Mouse (Mus musculus) heart, embryonic 10.5 days (tissue): Measurements from ENCODE around the gene Anks1. TPM values are rescaled to one million over a fixed set of nuclear protein-coding genes. Genes with fewer than 3 reads are reported as not detected.
A peak's percentile ranks its signal among the peaks of the same experiment; 100 is the strongest.

Experiments used
- DNase-seq: peaks from one replicate; pipeline ENCODE4 v3.0.0-alpha.2; 2017; ENCODE audit warnings: low spot score
- H3K27ac ChIP-seq: fragments of 300-500 bp; sonication (generic); 2 replicates; pipeline ENCODE4 v1.5.1; 2016; ENCODE audit warnings: mild to moderate bottlenecking
- H3K27me3 ChIP-seq: fragments of 300-500 bp; sonication (generic); 2 replicates; pipeline ENCODE4 v1.6.1; 2016; ENCODE audit warnings: mild to moderate bottlenecking; ENCODE audit not compliant: poor library complexity, insufficient read depth, severe bottlenecking
- H3K36me3 ChIP-seq: fragments of 300-500 bp; sonication (generic); 2 replicates; pipeline ENCODE4 v1.6.1; 2016; ENCODE audit warnings: mild to moderate bottlenecking, moderate library complexity
- H3K4me1 ChIP-seq: fragments of 300-500 bp; sonication (generic); 2 replicates; pipeline ENCODE4 v1.6.1; 2016; ENCODE audit warnings: mild to moderate bottlenecking
- H3K4me3 ChIP-seq: fragments of 300-500 bp; sonication (generic); 2 replicates; pipeline ENCODE4 v1.5.1; 2016; ENCODE audit warnings: mild to moderate bottlenecking, moderate library complexity
- H3K9me3 ChIP-seq: fragments of 300-500 bp; sonication (generic); 2 replicates; pipeline ENCODE4 v1.6.1; 2016; ENCODE audit warnings: mild to moderate bottlenecking, moderate library complexity
- WGBS: fragments of 180-500 bp; shearing (Covaris S2); methylation state at CpG from one replicate; pipeline ENCODE4 v1.1.7; 2016; 5-methylcytosine and 5-hydroxymethylcytosine counted together
- polyA plus RNA-seq: library from polyadenylated mRNA; unstranded; fragments of >200 nt; fragmentation: Nextera tagmentation; extraction: Ambion mirVana; gene quantifications from 2 replicates; pipeline ENCODE4 v1.2.1, GENCODE M21; 2016

Anks1 gene
- polyA plus RNA-seq, 1 experiment from 2014 or later, result 10.4 TPM

DNA sequence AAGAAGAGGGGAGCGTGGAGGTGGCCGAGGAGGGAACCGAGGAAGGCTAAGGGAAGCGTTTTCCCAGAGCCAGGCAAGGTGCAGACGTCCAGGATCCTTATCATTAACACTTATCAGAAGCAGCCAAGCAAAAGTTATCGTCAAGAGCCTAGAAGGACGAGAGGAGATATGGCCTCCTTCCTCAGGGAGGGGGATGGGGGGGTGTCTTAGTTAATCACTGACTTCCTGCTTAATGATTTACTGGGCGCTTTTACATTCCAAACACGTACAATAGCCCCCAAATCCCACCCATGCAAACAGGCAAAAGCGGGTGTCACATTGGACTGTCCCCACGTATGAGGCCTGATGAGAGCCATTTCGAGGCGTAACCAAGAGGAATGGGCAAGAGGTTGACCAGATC is 173.8 kb downstream of the Anks1 start:
- H3K4me3 ChIP-seq, result no peak overlapping the region
- H3K36me3 ChIP-seq, result no peaks in the 10 kb centered on the region
- H3K4me1 ChIP-seq, result peaks cover 49% of the 10 kb centered on the region
- H3K27me3 ChIP-seq, result peaks cover 19% of the 10 kb centered on the region; the same call in 1 of the 2 replicates
- 35% methylated on average over 13 of the region's 13 CpGs for WGBS
- H3K27ac ChIP-seq, result no peak overlapping the region
- DNase-seq, result no peak
- H3K9me3 ChIP-seq, result 0 out of 2 replicates have a peak, but pooled peaks cover 4% of the 10 kb centered on the region

DNA sequence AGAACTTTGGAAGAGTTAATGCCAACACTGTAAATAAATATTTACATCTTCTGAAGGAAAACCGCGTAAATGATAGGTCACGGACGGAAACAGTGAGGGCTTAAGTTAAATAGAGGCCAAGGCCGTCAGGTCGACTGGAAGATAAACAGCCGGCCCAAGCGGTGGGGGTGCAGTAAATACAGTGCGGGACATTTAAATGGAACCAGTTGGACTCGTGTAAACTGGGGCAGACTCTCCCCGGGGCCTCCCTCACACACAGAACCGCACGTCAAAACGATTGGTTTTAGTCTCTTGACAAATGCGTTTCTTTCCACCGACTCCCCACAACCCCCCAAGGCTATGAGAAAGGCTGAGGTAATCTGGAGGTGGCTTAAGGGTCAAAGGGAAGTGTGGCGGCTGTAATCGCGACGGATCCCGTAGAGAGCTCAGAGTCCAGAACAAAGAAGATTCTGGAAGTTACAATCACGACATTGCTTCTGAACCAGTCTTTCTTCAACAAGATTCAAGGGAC is 175.3 kb downstream of the Anks1 start:
- Histone ChIP-seq H3K27ac (peak overlapping the region; percentile 86; the same call in 1 of the 2 replicates), H3K36me3 (no peaks in the 10 kb centered on the region), H3K9me3 (0 out of 2 replicates have a peak, but pooled peaks cover 4% of the 10 kb centered on the region), H3K27me3 (peaks cover 19% of the 10 kb centered on the region; the same call in 1 of the 2 replicates), H3K4me3 (no peak overlapping the region), H3K4me1 (peaks cover 53% of the 10 kb centered on the region)
- no peak for DNase-seq
- 29% methylated on average over 22 of the region's 22 CpGs for WGBS

DNA sequence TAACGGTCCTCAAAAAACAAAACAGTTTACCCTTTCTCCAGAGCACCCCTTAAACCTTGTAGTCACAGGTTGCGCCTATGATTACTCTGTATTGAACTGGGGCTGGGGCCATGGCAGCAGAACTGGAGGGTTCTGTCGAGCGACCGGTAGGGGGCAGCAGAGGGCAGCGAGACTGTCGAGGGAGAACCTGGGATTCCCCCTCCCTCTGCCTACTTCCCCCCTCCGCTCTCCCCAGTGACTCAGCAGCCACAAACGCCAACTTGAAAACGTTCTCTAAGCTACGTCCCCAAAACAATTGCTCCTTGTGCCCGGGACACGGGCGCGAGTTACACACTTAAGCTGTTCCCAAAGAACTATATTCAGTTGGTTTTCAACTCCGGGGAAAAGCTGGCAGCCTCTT is 175.9 kb downstream of the Anks1 start:
- Histone ChIP-seq H3K36me3 (no peaks in the 10 kb centered on the region), H3K27ac (peak overlapping the region; percentile 86), H3K9me3 (0 out of 2 replicates have a peak, but pooled peaks cover 4% of the 10 kb centered on the region), H3K27me3 (peaks cover 19% of the 10 kb centered on the region; the same call in 1 of the 2 replicates), H3K4me3 (peak overlapping the region; percentile 45), H3K4me1 (peaks cover 48% of the 10 kb centered on the region)
- DNase-seq, result peak; percentile 93
- 2% methylated on average over 16 of the region's 16 CpGs for WGBS

DNA sequence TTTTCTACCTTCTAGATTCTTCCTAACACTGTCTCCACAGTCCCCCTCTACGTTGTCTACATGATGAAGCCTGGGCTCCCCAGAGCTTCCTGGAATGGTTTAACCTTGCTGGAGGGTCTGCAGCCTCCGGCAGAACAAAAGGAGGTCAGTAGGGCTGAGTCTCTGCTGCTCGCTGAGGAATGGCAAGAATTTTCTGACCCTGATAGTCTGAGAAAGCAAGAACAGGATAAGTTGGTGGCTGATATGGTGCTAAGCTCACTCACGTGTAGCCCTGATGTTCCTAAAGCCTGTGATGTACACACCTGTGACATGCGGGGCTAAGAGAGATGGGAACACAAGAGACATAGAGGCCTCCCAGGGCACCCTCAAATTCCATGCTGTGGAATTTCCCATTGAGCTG is 178.3 kb downstream of the Anks1 start:
- peak overlapping the region; percentile 80 for H3K27ac ChIP-seq
- H3K36me3 ChIP-seq, result no peaks in the 10 kb centered on the region
- DNase-seq, result peak; percentile 83
- H3K27me3 ChIP-seq, result peaks cover 19% of the 10 kb centered on the region; the same call in 1 of the 2 replicates
- H3K4me1 ChIP-seq, result peaks cover 37% of the 10 kb centered on the region
- no peaks in the 10 kb centered on the region for H3K9me3 ChIP-seq
- 5% methylated on average over 5 of the region's 5 CpGs for WGBS
- H3K4me3 ChIP-seq, result no peak overlapping the region

DNA sequence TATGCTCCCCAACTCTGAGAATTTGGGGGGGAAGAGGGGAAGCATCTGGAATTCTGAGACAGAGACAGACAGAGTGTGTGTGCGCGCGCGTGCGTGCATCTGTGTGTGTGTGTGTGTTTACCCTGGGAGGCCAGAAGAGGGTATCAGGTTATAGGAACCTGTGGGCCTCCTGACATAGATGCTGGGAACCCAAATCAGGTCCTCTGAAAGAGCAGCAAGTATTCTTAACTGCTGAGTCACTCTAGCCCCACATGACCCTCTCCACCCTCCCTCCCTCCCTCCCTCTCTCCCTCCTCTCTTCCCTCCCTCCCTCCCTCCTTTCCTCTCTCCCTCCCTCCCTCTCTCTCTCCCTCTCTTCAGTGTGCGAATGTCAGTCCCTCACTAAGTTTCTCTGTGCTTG is 179.6 kb downstream of the Anks1 start:
- Histone ChIP-seq H3K4me3 (no peak overlapping the region), H3K36me3 (no peaks in the 10 kb centered on the region), H3K27ac (peak overlapping the region; percentile 73; the same call in 1 of the 2 replicates), H3K27me3 (peaks cover 10% of the 10 kb centered on the region; the same call in 1 of the 2 replicates), H3K9me3 (no peaks in the 10 kb centered on the region), H3K4me1 (peaks cover 29% of the 10 kb centered on the region)
- WGBS, result 92% methylated on average over 6 of the region's 6 CpGs
- no peak for DNase-seq

DNA sequence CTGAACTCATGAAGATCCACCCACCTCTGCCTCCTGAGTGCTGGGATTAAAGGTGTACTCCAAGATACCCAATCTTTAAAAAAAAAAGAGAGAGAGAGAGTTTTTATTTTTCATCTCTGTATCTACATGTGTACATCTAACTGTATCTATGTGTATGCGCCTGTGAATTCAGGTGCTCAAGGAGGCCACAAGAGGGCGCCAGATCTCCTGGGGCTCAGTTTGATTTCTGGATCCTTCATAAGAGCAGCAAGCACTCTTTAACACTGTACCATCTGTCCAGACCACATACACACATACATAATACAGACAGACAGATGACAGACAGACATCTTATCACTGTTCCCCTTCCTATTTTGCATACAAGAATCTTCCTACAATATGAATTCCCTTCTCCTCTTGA is 183.2 kb downstream of the Anks1 start:
- H3K9me3 ChIP-seq, result no peaks in the 10 kb centered on the region
- 0 out of 2 replicates have a peak, but pooled peaks cover under 1% of the 10 kb centered on the region for H3K27me3 ChIP-seq
- H3K36me3 ChIP-seq, result 0 out of 2 replicates have a peak, but pooled peaks cover 3% of the 10 kb centered on the region
- no peak for DNase-seq
- no peak overlapping the region for H3K4me3 ChIP-seq
- H3K27ac ChIP-seq, result no peak overlapping the region
- H3K4me1 ChIP-seq, result peaks cover 13% of the 10 kb centered on the region
- 83% methylated on average over 2 of the region's 2 CpGs for WGBS

DNA sequence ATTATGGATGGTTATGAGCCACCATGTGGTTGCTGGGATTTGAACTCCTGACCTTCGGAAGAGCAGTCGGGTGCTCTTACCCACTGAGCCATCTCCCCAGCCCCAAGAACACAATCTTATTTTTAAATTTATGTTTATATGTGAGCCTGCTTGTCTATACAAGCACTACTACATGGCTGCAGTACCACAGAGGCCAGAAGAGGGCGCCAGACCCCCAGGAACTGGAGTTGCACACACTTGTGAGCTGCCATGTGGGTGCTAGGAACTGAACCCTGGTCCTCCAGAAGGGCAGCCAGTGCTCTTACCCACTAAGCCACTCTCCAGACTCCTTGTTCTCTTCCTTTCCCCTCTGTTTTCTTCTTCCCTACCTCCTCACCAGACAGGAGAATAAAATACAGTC is 184.7 kb downstream of the Anks1 start:
- Histone ChIP-seq H3K4me3 (no peak overlapping the region), H3K9me3 (no peaks in the 10 kb centered on the region), H3K27me3 (0 out of 2 replicates have a peak, but pooled peaks cover 8% of the 10 kb centered on the region), H3K36me3 (0 out of 2 replicates have a peak, but pooled peaks cover 3% of the 10 kb centered on the region), H3K27ac (no peak overlapping the region), H3K4me1 (0 out of 2 replicates have a peak, but pooled peaks cover 7% of the 10 kb centered on the region)
- DNase-seq, result no peak
- 77% methylated on average over 3 of the region's 3 CpGs for WGBS

DNA sequence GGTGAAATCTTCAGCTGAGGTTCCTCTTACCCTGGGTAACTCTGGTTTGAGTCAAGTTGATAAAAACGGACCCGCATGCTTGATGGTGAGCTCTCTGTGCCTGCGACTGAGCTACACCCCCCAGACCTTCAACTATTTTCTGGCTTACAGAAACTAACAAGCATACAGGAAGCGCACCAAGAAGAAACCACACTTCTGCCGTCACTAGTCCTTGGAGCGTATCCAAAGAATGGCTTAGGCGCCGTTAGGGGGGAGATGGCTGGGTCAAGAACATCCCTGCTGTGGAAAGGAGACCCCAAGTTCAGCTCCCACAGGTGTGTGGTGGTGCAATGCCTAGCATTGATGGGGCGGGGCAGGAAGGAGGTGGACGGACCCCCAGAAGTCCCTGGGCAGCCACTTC is 187.3 kb downstream of the Anks1 start:
- WGBS, result 86% methylated on average over 10 of the region's 10 CpGs
- H3K9me3 ChIP-seq, result no peaks in the 10 kb centered on the region
- H3K4me1 ChIP-seq, result peaks cover 11% of the 10 kb centered on the region; the same call in 1 of the 2 replicates
- H3K36me3 ChIP-seq, result 0 out of 2 replicates have a peak, but pooled peaks cover 3% of the 10 kb centered on the region
- no peak for DNase-seq
- H3K27ac ChIP-seq, result no peak overlapping the region
- H3K4me3 ChIP-seq, result no peak overlapping the region
- 0 out of 2 replicates have a peak, but pooled peaks cover 8% of the 10 kb centered on the region for H3K27me3 ChIP-seq

DNA sequence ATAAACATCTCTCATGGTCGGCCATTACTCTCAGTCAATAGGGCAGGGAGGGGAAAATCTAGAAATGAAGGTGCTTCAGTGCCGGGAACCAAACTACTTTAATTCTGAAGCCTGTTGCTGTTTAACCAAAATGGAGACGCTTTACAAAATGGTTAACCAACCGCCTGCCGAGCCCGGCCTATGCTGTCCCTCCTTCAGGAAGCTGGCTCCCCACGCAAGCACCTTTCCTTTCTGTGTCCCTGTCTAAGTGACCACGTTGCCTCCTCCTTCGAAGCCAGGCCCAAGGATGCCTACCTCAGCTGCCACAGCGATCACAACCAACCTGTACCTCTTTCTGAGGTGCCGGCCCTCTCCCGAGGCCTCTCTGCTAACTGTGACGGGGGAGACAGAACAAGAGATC is 188.2 kb downstream of the Anks1 start:
- H3K9me3 ChIP-seq, result no peaks in the 10 kb centered on the region
- 82% methylated on average over 13 of the region's 13 CpGs for WGBS
- 0 out of 2 replicates have a peak, but pooled peaks cover 8% of the 10 kb centered on the region for H3K27me3 ChIP-seq
- 0 out of 2 replicates have a peak, but pooled peaks cover 3% of the 10 kb centered on the region for H3K36me3 ChIP-seq
- no peak for DNase-seq
- H3K27ac ChIP-seq, result no peak overlapping the region
- peaks cover 11% of the 10 kb centered on the region; the same call in 1 of the 2 replicates for H3K4me1 ChIP-seq
- no peak overlapping the region for H3K4me3 ChIP-seq

DNA sequence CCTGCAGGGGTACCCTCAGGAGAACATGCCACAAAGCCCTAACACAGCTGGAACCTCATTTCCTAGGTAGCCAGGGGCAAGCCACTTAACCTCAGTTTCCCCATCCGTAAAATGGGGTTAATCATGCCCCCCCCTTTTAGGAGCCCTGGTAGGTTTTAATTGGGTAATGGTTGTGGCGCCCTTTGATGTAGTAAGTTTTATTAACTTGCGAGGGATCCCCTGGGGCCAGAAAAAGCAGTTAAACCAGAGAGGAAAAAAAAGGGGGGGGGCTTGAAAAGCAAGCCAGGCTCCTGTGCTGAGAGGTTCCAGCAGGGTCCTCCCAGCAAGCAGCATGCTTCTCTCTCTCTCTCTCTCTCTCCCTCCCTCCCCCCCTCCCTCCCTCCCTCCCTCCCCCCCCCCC is 190.0 kb downstream of the Anks1 start:
- WGBS, result 59% methylated on average over 3 of the region's 3 CpGs
- 0 out of 2 replicates have a peak, but pooled peaks cover 8% of the 10 kb centered on the region for H3K27me3 ChIP-seq
- H3K9me3 ChIP-seq, result no peaks in the 10 kb centered on the region
- H3K36me3 ChIP-seq, result no peaks in the 10 kb centered on the region
- no peak overlapping the region for H3K27ac ChIP-seq
- no peak overlapping the region for H3K4me3 ChIP-seq
- peaks cover 16% of the 10 kb centered on the region; the same call in 1 of the 2 replicates for H3K4me1 ChIP-seq
- no peak for DNase-seq

DNA sequence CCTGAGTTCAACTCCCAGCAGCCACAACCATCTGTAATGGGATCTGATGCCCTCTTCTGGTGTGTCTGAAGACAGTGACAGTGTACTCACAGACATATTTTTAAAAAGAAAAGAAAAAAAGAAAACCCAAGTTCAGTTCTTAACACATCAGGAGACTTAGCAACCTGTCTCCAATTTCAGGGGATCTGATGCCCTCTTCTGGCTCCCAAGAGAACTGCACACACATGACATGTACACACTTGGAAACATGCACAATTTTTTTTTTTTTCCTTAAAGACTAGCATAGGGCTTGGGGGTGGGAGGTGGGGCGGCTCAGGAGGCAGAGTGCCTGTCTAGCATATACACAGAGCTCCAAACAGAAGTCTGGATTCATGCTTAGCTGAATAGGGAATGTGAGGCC is 191.6 kb downstream of the Anks1 start:
- H3K9me3 ChIP-seq, result no peaks in the 10 kb centered on the region
- H3K36me3 ChIP-seq, result no peaks in the 10 kb centered on the region
- H3K4me3 ChIP-seq, result no peak overlapping the region
- 0 out of 2 replicates have a peak, but pooled peaks cover 8% of the 10 kb centered on the region for H3K27me3 ChIP-seq
- DNase-seq, result no peak
- H3K4me1 ChIP-seq, result peaks cover 16% of the 10 kb centered on the region; the same call in 1 of the 2 replicates
- no peak overlapping the region for H3K27ac ChIP-seq
- 87% methylated on average over 1 of the region's 1 CpGs for WGBS

DNA sequence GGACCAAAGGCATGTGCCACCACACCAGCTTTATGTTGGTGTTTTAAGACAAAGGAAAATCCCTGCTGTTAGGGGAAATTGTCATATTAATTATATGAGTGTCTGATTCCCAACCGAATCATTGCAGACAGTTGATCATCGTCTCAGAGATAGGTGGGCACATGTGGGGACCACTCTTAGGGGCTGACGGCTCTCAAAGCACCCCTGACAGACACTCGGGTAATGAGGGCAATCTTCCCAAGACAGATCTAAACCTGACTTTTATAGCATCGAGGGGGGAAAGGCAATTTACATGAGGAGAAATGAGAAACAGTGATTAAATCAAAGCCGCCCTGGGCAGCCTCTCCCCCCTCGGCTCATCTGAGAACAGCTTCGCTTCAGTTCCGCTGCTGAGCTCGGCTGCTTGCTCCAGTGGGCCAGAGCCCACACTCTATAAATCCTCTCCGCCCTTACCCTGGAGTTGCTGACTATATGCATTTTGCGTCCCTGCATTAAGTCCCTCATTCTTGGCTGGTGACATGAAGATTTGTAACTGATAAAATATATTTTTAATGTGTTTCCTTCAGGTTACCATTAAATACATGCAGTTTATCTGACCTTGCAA is 192.3 kb downstream of the Anks1 start:
- 72% methylated on average over 12 of the region's 12 CpGs for WGBS
- no peak for DNase-seq
- Histone ChIP-seq H3K9me3 (no peaks in the 10 kb centered on the region), H3K4me1 (peaks cover 16% of the 10 kb centered on the region; the same call in 1 of the 2 replicates), H3K27ac (no peak overlapping the region), H3K27me3 (0 out of 2 replicates have a peak, but pooled peaks cover 8% of the 10 kb centered on the region), H3K4me3 (no peak overlapping the region), H3K36me3 (no peaks in the 10 kb centered on the region)

DNA sequence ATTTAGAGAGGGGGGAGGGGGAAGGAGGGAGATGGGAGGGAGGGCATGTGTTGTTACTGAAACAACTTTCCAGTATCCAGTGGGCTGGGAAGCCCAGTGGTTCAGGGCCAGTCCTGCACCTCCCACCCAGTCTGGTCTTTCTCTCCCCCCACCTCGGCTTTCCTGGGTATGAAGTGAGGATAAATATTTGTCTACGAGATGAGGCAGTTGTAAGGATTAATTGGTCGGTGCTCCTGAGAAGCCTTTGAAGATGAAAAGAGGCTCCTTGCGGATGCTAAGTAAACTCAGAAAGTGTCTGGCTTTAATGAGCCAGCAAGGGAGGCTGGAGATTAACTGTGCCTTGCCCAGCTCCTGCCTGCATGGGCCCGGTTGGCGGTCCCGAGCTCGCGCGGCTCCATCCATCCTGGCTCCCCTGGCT is 192.8 kb downstream of the Anks1 start:
- Histone ChIP-seq H3K9me3 (no peaks in the 10 kb centered on the region), H3K27ac (no peak overlapping the region), H3K36me3 (no peaks in the 10 kb centered on the region), H3K4me1 (peaks cover 19% of the 10 kb centered on the region), H3K4me3 (no peak overlapping the region), H3K27me3 (0 out of 2 replicates have a peak, but pooled peaks cover 8% of the 10 kb centered on the region)
- 27% methylated on average over 10 of the region's 10 CpGs for WGBS
- no peak for DNase-seq
